Mouse (Mus musculus) heart, adult 11 months (tissue): ENCODE results near the gene Cx3cr1.

Experiments used
- DNase-seq: peaks from one replicate; pipeline ENCODE4 v3.0.0; 2022

The Cx3cr1 gene

DNA sequence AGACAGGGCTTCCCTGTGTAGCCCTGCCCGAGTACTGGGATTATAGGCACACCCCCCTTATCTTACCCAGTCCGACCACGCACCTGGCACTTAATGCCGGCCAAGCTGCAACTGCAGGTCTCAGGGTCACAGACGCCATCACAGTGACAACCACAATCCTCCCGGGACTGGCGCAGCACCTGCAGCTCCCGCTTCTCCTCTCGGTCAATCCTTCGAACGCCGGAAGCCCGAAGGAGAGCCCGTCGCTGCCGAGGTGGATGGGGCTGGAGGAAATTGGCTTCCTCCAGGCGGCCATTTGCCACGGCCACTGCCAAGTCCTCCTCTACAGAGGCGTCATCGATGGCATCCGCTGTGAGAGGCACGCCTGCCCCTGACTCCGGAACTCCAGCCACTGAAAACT, 96.4 kb downstream of the Cx3cr1 start:
- peak; percentile 90 for DNase-seq

DNA sequence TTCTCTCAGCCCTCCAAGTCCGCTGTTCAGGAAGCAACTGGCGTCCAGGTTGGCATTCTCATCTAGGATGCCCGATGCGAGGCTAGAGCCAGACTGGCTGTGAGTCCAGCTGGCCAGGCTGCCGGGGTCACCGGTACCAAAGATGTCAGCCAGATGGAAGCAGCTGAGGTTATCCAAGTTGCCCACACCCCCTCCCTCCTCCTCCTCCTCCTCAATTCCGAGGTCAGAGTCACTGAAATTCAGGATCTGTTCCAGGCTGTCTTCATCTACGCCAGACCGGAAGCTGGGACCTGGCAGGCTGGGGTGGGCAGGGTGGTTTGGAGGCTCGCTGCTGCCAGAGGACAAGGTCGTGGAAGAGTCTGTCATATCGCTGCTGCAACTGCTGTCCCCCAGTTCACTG, 97.1 kb downstream of the Cx3cr1 start:
- peak; percentile 98 for DNase-seq

DNA sequence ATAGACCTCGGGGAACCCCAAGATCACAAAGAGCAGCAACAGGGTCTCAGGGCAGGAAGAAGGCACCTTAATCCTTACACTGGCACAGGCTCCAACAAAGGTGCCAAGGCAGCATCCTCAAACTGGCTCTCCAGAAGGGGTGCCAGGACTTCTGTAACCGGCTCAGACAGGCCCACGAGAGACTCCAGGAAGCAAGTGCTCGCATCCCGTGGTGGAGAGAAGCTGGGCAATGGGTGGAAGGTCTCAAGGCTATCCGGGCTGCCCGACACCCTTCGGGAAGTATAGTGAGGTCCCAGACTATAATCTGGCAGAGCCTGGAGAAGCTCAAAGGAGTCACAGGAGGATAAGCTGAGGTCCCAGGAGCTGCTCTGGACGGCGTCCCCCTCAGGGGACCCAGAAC, 97.5 kb downstream of the Cx3cr1 start:
- DNase-seq = no peak

DNA sequence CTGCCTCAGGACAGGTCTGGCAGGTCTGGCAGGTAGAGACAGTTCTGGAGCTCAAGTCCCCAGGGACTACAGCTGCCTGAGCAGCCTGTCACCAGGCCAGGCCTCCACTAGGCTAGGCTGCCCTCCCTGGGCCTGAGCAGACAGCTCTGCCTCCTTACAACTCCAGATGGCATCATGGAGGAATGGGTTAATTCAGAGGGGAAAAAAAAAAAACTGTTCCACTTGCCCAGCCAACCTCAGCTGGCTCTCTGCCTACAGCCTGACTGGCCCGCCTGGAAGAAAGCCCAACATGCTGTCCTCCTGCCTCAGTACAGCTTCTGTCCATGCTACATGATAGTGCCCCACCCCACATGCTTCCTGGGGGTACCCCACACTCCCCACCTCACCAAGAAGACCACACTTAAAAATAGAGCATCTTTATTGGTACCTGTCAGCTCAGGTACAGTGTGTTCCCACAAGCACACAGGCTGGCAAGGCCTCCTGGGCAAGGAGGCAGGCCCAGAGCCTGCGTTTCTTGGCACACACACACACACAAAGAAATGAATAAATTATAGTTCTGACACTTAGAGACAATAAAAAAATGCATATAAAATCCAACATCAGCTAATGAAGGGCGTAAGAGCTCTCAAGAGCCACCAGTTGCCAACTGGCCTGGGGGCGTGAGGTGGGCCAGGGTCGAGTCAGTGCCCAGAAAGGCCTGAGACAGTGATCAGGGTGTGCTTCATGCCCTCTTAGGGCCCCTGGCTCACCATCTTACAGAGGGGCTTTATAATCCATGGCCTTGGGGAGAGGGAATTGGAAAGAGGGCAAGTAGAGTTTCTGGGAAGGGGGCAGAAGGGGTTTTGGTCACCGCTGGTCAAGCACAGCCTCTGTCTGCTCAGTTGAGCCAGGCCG, 98.7 kb downstream of the Cx3cr1 start:
- DNase-seq = peak; percentile 92

DNA sequence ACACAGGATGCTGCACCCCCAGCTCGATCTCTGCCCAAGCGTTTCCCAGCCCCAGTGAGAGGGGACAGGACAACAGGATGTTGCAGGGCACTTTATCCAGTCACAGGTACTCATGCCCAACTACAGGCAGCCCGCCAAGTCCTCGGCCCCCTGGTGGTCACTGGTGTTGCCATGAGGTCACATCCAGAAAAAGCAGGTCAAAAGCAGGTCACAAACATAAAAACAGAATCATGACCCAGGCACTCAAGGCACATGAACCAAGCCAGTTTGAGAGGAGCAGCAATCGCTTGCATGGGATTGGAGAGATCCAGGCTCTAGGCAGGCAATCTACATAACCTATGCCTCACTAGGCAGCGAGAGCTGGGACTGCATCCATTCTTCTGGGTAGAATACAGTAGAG, 99.5 kb downstream of the Cx3cr1 start:
- peak; percentile 91 for DNase-seq

DNA sequence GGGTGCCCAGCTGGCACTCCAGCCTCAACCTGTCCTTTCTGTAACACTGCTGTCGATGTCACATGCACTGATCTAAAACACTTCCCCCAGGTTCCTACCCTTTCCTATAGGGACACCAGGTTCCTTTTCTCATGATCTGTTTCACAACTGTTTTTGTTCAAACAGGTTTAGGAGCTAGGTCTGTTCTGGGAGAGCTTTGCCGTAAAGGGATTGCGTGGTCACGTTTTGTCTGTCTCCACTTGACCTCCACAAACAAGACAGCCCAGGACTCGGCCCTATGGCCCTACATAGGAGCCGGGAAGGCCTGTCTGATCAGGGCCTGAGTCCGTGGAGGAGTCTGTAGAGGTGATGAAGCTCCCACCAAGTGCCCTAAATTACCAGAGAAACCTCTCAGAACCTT, 99.9 kb downstream of the Cx3cr1 start:
- no peak for DNase-seq

DNA sequence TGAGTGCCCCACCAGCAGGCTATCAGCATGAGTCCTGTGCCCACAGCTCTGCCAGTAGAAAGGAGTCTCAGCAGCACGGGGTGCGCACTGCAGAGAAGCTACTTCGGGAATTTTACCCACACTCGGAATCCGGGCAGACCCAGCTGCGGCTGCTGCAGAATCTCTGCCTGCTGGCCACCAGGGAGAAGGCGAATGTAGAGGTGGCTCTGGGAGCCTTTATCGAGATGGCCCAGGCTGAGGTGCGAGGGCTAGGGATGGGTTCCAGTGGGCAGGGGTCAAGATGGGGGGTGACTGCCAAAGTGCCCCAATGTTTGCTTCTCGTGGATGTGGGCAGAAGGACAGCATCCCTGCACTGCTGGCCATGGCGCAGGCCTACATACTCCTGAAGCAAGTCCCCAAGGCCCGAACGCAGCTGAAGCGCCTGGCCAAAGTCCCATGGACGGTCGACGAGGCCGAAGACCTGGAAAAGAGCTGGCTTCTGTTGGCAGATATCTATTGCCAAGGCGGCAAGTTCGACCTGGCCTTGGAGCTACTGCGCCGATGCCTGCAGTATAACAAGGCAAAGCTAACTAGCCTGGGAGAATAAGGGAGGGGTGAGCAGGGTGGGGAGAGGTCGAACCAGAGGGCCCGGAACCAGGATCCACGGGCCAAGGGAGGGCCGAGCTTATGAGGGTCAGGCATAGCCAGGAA, 103.3 kb downstream of the Cx3cr1 start:
- peak; percentile 91 for DNase-seq

DNA sequence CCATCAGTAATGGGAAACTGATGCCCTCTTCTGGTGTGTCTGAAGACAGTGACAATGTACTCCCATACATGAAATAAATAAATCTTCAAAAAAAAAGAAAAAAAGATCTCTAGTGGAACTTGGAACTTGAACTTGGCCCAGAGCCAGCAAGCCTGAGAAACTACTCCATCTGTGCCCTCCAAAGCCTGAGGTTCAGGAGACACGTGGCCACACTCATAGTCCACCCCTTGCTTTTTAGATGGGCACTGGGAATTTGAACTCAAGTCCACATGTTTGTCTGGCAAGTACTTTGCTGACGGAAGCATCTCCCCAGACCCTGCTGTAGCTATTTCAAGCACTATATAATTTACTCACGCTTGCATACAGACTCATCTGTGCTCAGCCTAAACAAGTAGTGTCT, 104.5 kb downstream of the Cx3cr1 start:
- peak; percentile 87 for DNase-seq

DNA sequence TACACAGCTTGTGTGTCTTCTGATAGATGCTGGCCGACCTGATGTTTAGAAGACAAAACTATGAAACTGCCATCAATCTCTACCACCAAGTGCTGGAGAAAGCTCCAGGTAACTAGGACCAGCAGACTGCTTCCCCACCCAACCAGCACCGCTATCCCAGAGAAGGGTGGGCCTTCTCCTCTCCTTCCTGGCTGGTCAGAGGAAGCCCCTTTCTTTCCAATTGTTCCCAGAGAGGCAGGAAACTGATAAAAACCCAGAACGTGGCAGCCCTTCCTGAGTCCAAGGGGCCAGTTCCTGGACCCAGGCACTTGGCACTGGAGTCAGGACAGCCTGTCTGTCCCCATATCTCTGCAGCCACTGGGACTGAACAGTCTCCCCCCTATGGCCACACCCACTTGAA, 105.5 kb downstream of the Cx3cr1 start:
- peak; percentile 98 for DNase-seq

DNA sequence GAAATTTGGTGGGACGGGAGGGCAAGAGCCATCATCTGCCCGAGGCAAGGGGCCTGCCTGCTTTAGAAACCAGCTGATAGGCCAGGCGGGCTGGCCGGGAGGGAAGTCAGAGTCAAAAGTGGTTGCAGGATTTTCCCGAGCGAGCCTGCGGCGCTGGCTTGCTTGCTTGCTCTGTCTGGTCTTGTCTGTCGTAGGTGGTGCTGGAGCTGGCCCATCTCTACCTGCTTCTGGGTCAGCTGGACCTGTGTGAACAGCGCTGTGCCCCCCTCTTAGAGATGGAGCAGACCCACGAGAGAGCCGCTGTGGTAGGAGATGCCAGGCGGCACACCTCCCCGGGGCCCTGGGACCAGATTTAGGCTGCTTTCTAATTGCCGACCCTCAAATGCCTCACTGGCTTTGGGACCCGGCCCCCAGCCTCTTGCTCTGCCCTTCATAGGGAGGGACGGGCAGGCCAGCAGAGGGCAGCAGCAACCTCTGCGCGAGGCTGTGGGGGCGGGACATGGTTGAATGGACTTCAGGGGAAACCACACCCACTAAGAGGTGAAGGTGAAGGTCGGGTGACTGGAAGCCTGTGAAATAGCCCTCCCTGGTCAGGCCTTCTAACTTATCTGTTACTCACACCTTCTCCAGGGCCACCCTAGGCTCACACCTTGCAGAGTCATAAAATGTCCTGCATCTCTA, 106.6 kb downstream of the Cx3cr1 start:
- peak; percentile 97 for DNase-seq

DNA sequence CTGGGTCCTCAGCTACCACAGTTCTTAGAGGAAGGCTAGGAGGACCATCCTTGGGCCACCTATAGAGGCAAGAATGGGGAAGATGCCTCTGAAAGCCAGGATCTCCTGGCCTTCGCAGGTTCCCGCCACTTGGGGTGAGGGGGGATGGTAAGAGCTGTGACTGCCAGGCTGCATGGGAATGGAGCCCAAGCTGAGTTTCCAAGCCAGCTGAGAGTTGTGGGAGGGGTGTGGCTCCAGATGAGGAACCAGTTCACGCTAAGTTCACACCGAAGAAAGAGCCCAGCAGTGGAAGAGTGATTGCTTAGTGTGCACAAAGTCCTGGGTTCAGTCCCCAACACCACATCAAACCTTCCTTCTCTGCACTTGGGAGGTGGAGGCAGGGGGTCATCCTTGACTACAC, 107.5 kb downstream of the Cx3cr1 start:
- DNase-seq = no peak

DNA sequence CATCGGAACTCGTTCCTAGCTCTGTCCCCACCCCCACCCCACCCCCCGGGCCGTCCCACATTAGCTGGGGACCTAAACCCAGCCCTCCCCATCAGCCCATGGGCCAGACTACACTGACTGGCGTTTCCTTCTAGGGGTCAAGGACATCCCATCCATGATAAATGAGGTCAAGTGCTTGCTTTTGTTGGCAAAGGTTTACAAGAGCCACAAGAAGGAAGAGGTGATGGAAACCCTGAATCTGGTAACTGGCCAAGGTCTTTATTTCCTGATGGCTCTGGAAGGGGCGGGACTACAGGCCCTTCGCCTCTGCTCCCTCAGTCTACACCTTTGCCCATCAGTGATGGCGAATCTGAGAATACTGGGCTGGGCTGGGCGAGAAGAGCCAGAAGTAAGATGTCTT, 110.8 kb downstream of the Cx3cr1 start:
- DNase-seq = no peak

DNA sequence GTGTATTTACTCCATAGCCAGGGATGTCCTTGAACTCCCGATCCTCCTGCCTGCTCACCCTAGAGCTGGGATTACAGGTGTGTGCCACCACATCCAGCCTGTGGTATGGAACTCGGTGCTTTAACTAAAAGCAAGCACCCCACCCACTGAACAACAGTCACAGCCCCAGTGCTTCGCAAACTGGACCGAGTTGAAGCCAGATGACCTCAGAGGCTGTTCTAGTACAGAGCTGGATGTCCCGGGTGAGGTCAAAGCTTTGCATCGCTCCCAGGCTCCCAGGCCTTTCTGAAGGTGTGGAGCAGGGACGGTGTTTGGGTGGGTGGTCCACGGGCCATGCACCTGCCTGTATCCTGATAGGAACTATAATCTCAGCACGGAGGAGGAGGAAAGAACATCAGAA, 118.3 kb downstream of the Cx3cr1 start:
- peak; percentile 94 for DNase-seq

DNA sequence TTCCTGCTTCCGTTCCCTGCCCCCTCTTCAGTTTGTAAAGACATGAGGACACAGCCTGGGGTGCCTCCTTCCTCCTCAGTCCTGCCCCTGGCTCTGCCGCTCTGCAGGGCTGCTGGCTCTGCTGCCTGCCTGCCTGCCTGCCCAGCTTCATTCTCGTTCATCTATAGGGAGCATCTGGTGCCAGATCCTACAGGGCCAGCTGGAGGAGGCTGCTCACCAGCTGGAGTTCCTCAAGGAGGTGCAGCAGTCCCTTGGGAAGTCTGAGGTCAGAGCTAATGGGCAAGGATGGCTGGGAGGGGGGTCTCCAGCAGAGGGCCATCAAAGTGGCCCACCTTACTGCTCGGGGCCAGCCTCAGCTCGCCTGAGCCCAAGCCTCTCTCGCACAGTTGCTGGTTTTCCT, 119.2 kb downstream of the Cx3cr1 start:
- DNase-seq = no peak

DNA sequence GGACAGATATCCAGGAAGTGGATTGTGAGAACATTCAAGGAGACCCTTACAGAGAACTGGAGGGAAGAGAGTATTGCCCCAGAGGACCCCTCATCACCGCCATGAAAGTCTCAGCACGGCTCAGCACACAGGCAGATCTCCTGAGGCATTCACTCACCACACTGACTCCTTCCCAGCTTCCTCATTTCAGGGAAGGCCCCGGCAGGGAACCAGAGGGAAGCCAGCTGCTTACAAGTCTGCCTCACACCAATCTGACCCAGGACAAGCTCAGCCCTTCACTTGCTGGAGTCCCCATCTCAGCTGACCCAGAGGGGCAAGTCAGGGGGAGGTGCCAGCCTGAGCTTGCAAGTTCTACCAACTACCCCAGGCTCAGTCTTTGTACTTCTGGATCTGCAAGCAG, 120.9 kb downstream of the Cx3cr1 start:
- DNase-seq = no peak

DNA sequence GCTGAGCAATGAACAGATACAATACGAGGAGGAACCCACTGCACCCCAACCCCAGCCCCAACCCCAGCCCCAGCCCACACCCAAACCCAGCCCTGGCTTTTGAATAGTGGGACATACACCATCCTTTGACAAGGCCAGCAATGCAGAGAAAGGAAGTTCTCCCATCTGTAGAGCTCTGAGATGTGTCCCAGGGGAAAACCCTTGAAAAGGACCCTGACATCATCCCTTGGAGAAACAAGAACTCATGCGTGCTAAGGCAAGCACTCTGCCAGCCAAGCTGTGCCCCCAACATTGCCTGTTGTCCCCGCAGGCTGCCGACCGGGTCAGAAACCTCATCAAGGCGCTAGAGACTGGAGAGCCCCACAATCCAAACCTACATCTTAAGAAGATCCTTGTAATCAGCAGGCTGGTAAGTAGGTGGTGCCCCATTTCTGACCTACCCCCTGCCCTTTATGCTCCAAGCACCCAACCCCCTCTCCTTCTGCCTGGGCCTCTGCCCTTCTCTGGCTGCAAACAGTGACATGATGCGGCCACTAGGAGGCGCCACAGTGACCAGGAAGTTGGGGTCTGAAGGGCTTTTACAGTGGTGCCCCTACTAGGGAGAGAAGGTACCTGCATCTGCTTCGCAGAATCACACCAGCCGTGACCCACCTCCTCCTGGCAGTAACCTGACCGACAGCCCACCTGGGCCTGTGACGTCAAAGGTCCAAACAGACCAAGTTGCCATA, 124.3 kb downstream of the Cx3cr1 start:
- DNase-seq = no peak

DNA sequence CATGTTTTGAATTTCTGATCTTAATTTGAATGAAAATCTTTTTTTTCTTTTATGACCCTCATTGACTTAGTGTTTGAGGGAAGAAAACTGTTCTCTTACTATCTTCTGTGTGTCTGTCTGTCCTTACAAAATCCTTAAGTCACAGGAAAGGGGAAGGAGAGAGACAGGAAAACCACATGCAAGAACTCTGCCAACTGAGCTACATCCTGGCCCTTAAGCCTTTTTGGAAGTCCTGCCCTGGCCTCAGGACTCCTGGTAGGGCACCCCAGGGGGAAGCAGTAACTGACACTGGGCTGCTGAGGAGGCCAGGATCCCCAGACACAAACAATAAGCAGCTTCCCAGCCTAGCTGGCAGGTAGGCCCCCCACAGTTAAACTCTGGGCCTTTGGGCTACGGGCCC, 126.4 kb downstream of the Cx3cr1 start:
- DNase-seq = no peak

DNA sequence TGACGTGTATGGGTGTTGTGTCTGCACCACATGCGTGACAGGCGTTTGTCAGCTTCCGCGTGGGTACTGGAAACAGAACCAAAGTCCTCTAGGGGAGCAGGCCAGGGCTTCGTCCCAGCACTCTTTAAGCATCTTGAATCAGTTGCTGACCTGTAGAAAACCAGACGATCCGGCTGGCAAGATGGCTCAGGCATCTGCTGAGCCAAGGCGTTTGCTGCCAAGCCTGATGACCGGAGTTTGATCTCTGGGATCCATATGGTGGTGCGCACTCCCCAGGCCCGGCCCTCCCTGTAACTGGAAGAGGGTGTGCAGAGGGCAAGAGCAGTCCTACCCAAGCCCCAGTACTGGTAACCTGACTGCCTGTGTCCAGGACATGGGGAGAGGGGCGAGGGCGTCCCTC, 127.8 kb downstream of the Cx3cr1 start:
- DNase-seq = no peak

DNA sequence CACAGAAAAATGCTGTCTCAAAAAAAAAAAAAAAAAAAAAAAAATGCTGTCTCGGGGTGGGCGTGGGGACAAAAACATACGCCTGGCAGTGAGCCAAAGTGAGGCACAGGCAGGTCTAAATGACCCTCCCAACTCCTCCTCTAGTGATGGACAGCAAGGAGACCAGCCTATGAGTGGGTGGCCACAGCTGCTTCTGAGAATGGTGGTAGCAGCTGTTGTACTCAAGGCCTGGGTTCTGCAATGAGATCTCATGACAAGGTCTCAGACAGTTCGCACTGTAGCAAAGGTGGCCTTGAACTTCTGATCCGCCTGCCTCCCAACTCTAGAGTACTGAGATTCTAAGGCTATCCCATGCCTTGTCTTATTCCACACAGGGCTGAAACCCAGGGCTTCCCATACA, 128.3 kb downstream of the Cx3cr1 start:
- no peak for DNase-seq

DNA sequence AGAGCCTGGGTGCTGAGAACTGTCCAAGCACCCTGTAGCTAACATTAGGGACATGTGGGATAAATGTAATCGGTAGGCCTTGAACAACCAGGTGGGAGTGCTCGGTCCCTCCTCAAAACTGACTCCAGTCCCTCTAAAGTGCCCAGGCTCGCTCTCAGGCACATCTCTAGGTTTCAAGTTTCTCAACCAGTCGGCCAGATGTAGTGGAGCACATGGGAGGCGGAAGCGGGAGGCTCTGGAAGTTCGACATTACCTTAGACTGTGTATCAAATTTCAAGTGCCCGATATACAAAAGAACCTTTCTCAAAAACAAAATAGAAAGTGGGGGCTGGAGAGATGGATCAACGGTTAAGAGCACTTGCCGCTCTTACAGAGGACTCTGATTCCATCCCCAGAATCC, 130.0 kb downstream of the Cx3cr1 start:
- no peak for DNase-seq

DNA sequence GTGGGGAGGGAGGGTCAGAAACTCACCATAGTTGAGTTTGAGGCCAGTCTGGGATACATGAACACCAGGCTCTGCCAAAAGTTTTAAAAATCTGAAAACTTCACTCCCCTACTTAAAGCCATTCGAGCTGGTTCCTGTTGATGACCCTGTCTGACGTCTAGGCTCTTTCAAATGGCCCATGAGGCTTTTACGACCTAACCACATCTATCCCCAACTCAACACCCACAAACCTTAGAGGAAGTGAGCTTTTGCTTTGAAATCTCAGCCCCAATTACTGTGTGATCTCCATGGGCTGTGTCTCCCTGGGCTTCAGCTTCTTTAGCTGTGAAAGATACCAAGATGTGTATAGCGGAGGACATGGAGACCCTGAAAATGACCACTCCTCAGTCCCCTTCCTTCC, 131.2 kb downstream of the Cx3cr1 start:
- no peak for DNase-seq

DNA sequence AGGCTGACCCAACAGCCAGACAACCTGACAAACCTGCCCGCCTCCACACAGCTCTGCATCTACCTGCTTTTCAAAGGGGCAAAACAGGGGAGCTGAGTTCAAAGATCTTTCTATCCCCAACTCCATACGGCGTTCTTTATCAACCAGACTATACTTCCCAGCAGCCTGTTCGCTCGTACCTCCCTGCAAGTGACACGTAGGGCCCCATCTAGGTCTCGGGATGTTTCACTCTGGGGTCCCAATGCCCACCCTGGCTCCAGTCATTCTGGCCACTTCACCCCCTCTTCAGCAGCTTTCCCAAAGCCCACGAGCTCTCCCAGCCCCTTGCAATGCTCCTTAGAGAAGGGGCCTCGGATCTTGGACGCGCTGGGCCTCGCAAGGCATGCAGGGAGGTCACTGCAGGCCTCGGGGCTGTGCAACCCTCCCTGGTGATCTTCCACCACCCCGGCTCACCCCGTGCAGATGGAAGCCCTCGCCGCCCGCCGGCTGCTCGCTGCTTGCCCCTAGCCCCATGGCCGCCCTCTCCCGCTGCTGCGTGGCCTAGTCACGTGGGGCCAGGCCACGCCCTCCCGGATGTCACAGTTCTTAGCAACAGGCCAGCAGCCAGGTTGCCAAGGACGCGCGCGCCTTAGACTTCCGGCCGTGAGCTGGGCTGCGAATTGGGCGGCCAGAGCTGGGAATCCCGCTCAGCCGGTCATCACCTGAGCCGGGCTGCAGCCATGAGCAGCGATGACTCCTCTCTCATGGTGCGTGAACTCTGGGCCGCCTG, 132.5 kb downstream of the Cx3cr1 start, which contains the start of the genes Gorasp1 and Ttc21a:
Gene Gorasp1 (minus strand): TSS at position 561 of the 769 bp plus-strand sequence.
Gene Ttc21a (plus strand): TSS at position 602 of the 769 bp plus-strand sequence.
- DNase-seq = peak; percentile 99
